Mouse (Mus musculus): ENCODE results near the gene Tank. TPM values are rescaled to one million over a fixed set of nuclear protein-coding genes. Genes with fewer than 3 reads are reported as not detected.

The Tank gene
- polyA plus RNA-seq (2015; fragmentation: Nextera tagmentation; extraction: Ambion mirVana): 27.6 and 31.2 TPM in 2 replicates

DNA sequence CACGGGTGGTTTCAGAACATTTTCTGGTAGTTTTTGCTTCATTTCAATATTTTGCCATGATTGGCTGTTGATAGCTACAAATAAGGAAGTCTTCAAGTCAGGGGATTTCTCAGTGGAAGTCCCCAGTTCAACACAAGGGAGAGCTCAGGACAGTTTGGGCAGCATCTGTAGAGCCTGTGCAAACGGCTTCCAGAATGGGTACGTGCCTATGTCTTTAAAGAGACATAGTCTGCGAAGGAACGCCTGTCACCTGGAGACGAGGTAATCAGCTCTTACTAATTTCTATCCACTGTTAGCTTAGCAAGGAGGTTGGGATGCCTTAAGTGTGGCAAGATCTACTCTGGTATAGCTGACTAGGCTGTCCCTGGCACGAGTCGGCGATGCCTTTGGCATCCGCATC, at the start of gene Tank:
Tank (plus strand) TSS at position 153 of the 400 bp plus-strand sequence.
- ATAC-seq: no peak
- Histone ChIP-seq H3K9me3 (replicated peaks) (no peaks in the 10 kb centered on the region), H3K4me2 (no peak within 1 kb of the TSS), H3K36me3 (ENCODE audit: poor library complexity, severe bottlenecking) (no peaks in the 10 kb centered on the region), H3K27ac (no peak within 1 kb of the TSS), H3K4me1 (no peaks in the 10 kb centered on the region), H3K9ac (no peak within 1 kb of the TSS), H3K4me3 (no peak within 1 kb of the TSS), H3K27me3 (no peaks in the 10 kb centered on the region)
- WGBS: 89% methylated on average over 10 of the region's 10 CpGs

DNA sequence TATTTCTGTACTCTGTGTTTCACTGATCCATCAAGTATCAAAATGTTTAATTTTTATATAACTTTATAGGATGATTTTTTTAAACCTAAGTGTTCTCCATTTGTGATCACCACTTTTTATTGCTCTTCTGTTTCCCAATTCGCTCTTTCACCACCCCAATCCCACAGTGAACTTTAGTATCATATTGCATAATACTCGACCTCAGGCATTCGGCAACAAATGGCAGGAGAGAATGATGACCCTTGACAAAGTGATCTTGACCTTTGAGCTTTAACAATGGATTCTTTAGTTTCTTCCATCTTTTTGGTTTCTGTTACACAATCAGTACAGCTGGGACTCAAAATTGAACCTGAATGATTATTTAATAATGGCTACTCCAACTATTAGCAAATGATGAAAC, 46.1 kb upstream of the Tank start:
- Histone ChIP-seq H3K36me3 (ENCODE audit: poor library complexity, severe bottlenecking) (no peaks in the 10 kb centered on the region), H3K27ac (no peak overlapping the region), H3K9ac (no peak overlapping the region), H3K27me3 (no peaks in the 10 kb centered on the region), H3K4me3 (no peak overlapping the region), H3K4me1 (no peaks in the 10 kb centered on the region), H3K9me3 (replicated peaks) (no peaks in the 10 kb centered on the region), H3K4me2 (no peak overlapping the region)
- WGBS: 81% methylated on average over 3 of the region's 3 CpGs
- no peak for ATAC-seq

DNA sequence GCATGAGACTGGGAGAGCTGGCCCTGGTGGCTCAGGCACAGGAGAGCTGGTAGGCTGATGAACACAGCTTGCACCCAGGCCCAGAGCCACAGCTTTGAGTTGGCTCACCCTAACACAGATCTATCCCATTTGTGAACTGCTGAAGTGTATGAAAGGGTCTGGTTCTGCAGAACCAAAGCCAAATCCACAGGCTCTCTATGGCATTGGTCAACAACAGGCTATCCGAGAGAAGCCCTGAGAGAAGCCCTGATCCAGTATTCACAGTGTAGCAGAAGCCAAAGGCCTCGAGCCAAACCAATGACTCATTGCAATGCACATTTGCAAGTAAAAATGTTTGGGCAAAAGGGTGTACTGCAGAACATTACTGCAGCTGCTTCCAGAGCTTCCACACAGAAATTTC, 45.3 kb upstream of the Tank start:
- WGBS: 75% methylated on average over 2 of the region's 2 CpGs
- peak; percentile 77; the same call in 1 of the 2 replicates for ATAC-seq
- no peak overlapping the region for H3K27ac ChIP-seq

DNA sequence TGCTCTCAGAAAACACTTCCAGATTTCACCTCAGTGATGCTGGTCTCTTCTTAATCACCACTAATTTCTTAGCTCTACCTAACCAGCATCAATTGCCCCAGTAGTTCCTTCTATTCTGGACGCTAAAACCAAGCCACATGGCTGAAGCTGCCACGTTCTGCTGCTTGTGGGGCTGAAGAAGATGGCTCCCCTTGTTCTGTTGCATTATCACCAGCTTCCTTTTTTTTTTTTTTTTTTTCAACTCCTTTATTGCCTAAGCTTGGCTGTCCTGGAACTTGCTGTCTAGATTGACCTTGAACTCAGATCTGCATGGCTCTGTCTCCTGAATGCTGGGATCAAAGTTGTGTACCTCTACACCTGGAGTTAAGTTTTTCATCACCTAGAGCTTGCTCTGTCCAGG, 41.5 kb upstream of the Tank start:
- H3K4me3 ChIP-seq: no peak overlapping the region
- H3K4me2 ChIP-seq: no peak overlapping the region
- H3K9ac ChIP-seq: no peak overlapping the region
- no peaks in the 10 kb centered on the region; the same call in 1 of the 2 replicates for H3K9me3 ChIP-seq (replicated peaks)
- no peaks in the 10 kb centered on the region for H3K4me1 ChIP-seq
- no peak for ATAC-seq
- no peaks in the 10 kb centered on the region for H3K27me3 ChIP-seq
- no peak overlapping the region for H3K27ac ChIP-seq
- no peaks in the 10 kb centered on the region for H3K36me3 ChIP-seq (ENCODE audit: poor library complexity, severe bottlenecking)
- 80% methylated on average over 2 of the region's 2 CpGs for WGBS

More for the DNA sequence above, 45.3 kb upstream of the Tank start:
- H3K4me2 ChIP-seq: no peak overlapping the region
- H3K9me3 ChIP-seq (replicated peaks): no peaks in the 10 kb centered on the region
- H3K36me3 ChIP-seq (ENCODE audit: poor library complexity, severe bottlenecking): no peaks in the 10 kb centered on the region
- no peaks in the 10 kb centered on the region for H3K4me1 ChIP-seq
- H3K27me3 ChIP-seq: no peaks in the 10 kb centered on the region
- H3K4me3 ChIP-seq: no peak overlapping the region
- no peak overlapping the region for H3K9ac ChIP-seq

- Histone ChIP-seq H3K27ac (no peak overlapping the region; the same call in 1 of the 2 replicates), H3K4me3 (no peak overlapping the region), H3K9ac (no peak overlapping the region), H3K27me3 (no peaks in the 10 kb centered on the region), H3K4me2 (no peak overlapping the region), H3K9me3 (replicated peaks) (no peaks in the 10 kb centered on the region; the same call in 1 of the 2 replicates), H3K36me3 (ENCODE audit: poor library complexity, severe bottlenecking) (no peaks in the 10 kb centered on the region), H3K4me1 (no peaks in the 10 kb centered on the region)
- ATAC-seq: peak; percentile 83
- WGBS: 10% methylated on average over 2 of the region's 2 CpGs
Observed at GRCm38 (mm10) chr2:61539378-61539777, 39.0 kb upstream of the Tank start.

DNA sequence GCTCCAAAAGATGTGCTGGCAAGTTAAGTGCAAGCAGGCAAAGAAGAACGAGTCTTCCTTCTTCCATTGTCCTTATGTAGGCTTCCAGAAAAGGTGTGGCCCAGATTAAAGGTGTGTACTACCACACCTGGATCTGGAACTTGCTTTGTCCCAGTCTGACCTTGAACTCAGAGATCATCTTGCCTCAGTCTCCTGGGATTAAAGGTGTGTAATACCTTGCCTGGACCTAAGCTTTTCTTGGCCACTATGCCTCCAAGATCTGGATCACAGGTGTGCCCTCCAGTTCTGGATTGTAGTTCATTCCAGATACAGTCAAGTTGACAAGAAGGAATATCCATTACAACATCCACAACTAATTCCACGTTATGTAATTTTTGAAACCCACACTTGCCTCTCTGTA, 36.0 kb upstream of the Tank start:
- no peaks in the 10 kb centered on the region for H3K4me1 ChIP-seq
- whole genome bisulfite sequencing: 87% methylated on average over 2 of the region's 2 CpGs
- no peak overlapping the region for H3K4me3 ChIP-seq
- no peak overlapping the region for H3K27ac ChIP-seq
- H3K4me2 ChIP-seq: no peak overlapping the region
- H3K9ac ChIP-seq: no peak overlapping the region
- ATAC-seq: no peak
- H3K27me3 ChIP-seq: no peaks in the 10 kb centered on the region
- H3K9me3 ChIP-seq (replicated peaks): no peaks in the 10 kb centered on the region; the same call in 1 of the 2 replicates
- no peaks in the 10 kb centered on the region for H3K36me3 ChIP-seq (ENCODE audit: poor library complexity, severe bottlenecking)

DNA sequence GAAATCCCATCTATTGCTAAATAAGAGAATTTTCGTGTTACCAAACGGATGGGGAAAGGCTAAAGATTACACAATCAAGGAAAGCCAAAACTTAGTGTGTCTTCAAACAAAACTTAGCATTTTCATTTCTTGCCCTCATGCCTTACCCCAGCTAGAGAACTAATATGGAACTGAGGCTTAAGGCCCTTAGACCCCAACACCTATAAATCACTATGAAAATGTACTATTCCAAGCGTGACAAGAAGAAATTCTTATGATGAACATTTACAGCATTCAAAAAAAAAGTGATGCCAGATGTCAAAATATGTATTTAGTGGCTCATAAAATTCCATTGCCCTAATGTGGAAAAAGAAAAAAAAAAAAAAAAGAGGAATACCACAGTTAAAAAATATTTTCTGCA, 32.7 kb upstream of the Tank start:
- Histone ChIP-seq H3K9me3 (replicated peaks) (no peaks in the 10 kb centered on the region), H3K4me1 (no peaks in the 10 kb centered on the region), H3K36me3 (ENCODE audit: poor library complexity, severe bottlenecking) (no peaks in the 10 kb centered on the region), H3K4me2 (no peak overlapping the region), H3K9ac (no peak overlapping the region), H3K27me3 (no peaks in the 10 kb centered on the region), H3K27ac (no peak overlapping the region), H3K4me3 (no peak overlapping the region)
- 90% methylated on average over 3 of the region's 3 CpGs for WGBS
- no peak for ATAC-seq

DNA sequence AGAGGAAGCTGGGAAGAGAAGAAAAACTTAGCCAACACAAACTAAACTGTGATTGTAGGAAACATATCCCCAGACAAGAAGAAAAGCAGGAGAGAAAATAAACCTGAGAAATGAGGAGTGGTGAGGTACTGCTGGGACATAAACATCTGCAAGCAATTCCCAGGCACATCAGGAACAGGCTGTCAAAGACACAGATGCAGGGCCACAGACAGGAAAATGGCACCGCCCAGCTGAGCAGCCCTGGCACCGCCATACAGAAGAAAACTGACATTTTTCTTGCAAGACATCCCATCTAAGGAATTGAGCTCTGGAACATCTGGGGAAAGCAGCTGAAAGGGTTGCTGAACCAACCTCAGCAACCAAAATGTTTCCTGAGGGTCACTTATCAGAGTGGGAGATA, 30.4 kb upstream of the Tank start:
- 86% methylated on average over 2 of the region's 2 CpGs for WGBS
- H3K36me3 ChIP-seq (ENCODE audit: poor library complexity, severe bottlenecking): no peaks in the 10 kb centered on the region
- no peak overlapping the region for H3K4me3 ChIP-seq

DNA sequence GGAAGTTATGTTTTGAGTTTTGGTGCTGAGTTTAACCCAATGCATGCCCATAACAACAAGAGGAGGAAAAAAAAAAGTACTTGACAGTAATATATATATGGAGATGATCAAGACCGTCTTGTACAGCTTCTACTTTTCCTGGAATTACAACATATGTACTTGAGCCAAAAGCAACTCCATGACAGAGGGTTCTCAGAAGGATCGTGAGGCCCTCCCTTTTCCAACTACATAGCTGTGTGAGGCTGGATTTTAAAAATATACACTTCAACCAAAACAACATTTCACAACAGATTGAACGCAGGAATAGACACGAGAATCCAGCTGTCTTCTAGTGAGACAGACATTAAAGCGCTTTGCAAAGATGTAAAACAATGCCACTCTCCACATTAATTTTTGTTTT, 26.7 kb upstream of the Tank start:
- Histone ChIP-seq H3K4me2 (no peak overlapping the region), H3K9ac (no peak overlapping the region), H3K36me3 (ENCODE audit: poor library complexity, severe bottlenecking) (no peaks in the 10 kb centered on the region), H3K4me3 (no peak overlapping the region), H3K4me1 (peaks cover 13% of the 10 kb centered on the region; the same call in 1 of the 2 replicates), H3K9me3 (replicated peaks) (no peaks in the 10 kb centered on the region), H3K27ac (no peak overlapping the region), H3K27me3 (no peaks in the 10 kb centered on the region)
- ATAC-seq: no peak
- WGBS: 81% methylated on average over 5 of the region's 5 CpGs

More for the DNA sequence above, 30.4 kb upstream of the Tank start:
- no peak overlapping the region for H3K27ac ChIP-seq
- no peaks in the 10 kb centered on the region for H3K27me3 ChIP-seq
- H3K9me3 ChIP-seq (replicated peaks): no peaks in the 10 kb centered on the region
- no peaks in the 10 kb centered on the region for H3K4me1 ChIP-seq
- no peak overlapping the region for H3K4me2 ChIP-seq
- no peak overlapping the region for H3K9ac ChIP-seq
- ATAC-seq: no peak

- H3K4me2 ChIP-seq: no peak overlapping the region
- H3K27ac ChIP-seq: no peak overlapping the region
- H3K4me1 ChIP-seq: peaks cover 18% of the 10 kb centered on the region; the same call in 1 of the 2 replicates
- H3K27me3 ChIP-seq: no peaks in the 10 kb centered on the region
- no peaks in the 10 kb centered on the region for H3K36me3 ChIP-seq (ENCODE audit: poor library complexity, severe bottlenecking)
- no peaks in the 10 kb centered on the region for H3K9me3 ChIP-seq (replicated peaks)
- 60% methylated on average over 7 of the region's 7 CpGs for WGBS
- ATAC-seq: 0 out of 2 replicates have a peak, but pooled peaks have one; percentile 19
- no peak overlapping the region for H3K9ac ChIP-seq
- H3K4me3 ChIP-seq: no peak overlapping the region
Observed at GRCm38 (mm10) chr2:61555367-61555766, 23.0 kb upstream of the Tank start.

DNA sequence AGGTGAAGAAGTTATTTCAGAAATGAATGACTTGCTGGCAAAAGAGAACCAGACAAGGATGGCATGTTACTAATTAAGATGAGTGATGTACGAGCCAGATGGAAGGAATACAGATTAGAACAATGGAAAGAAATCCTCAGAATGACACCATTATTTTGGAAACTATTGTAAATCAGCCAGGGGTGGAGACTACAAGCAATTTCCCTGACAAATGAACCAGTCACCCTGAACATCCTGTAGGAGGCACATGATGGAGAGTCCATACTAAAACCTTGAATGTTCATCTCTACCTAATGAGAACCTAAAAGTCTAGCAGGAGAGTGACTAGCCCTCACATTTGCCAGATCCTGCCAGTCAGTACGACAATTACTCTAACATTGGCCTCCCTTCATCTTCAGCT, 22.6 kb upstream of the Tank start:
- 37% methylated on average over 2 of the region's 2 CpGs for WGBS
- no peaks in the 10 kb centered on the region for H3K27me3 ChIP-seq

GRCm38 (mm10) chr2:61556639-61557038, 21.7 kb upstream of the Tank start:
- Histone ChIP-seq H3K4me3 (no peak overlapping the region), H3K36me3 (ENCODE audit: poor library complexity, severe bottlenecking) (no peaks in the 10 kb centered on the region), H3K27me3 (no peaks in the 10 kb centered on the region), H3K9me3 (replicated peaks) (no peaks in the 10 kb centered on the region), H3K4me2 (no peak overlapping the region), H3K27ac (no peak overlapping the region), H3K4me1 (peaks cover 26% of the 10 kb centered on the region; the same call in 1 of the 2 replicates), H3K9ac (no peak overlapping the region)
- WGBS: 76% methylated on average over 3 of the region's 3 CpGs
- no peak for ATAC-seq

More for the DNA sequence above, 22.6 kb upstream of the Tank start:
- Histone ChIP-seq H3K4me1 (peaks cover 22% of the 10 kb centered on the region; the same call in 1 of the 2 replicates), H3K9me3 (replicated peaks) (no peaks in the 10 kb centered on the region), H3K9ac (no peak overlapping the region), H3K4me2 (no peak overlapping the region), H3K36me3 (ENCODE audit: poor library complexity, severe bottlenecking) (no peaks in the 10 kb centered on the region), H3K27ac (no peak overlapping the region), H3K4me3 (no peak overlapping the region)
- no peak for ATAC-seq

DNA sequence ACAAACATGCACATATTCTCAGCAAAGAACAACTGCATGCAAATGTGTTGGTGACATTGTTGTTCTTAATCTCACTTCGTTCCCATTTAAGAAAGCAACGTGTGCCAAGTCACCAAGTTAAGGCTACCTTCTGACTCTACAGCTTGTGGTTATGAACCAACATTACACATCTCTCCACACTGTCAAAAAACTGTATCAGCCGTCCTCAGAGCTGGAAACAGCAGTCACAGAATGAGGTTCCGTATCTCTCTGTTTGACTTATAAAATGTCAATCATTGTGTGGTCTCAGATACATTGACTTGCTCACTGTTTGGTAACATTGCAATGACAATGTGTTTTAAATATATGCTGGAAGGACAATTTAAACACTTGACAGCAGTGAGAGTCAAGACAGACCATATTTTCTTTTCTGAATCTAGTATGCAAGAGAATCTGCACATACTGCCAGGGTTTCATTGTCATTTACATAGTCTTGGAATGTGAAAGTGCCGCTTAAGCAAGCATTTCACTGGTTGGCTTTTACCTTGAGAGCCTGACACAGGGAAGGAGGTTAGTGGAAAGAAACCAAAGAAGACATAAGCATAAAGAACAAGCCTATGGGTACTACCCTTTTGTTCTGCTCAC, 20.4 kb upstream of the Tank start:
- H3K9ac ChIP-seq: no peak overlapping the region
- H3K36me3 ChIP-seq (ENCODE audit: poor library complexity, severe bottlenecking): no peaks in the 10 kb centered on the region
- 87% methylated on average over 5 of the region's 5 CpGs for WGBS
- H3K4me1 ChIP-seq: peaks cover 26% of the 10 kb centered on the region; the same call in 1 of the 2 replicates
- peak; percentile 24; the same call in 1 of the 2 replicates for ATAC-seq
- H3K27ac ChIP-seq: no peak overlapping the region
- H3K27me3 ChIP-seq: no peaks in the 10 kb centered on the region
- H3K4me3 ChIP-seq: no peak overlapping the region
- no peaks in the 10 kb centered on the region for H3K9me3 ChIP-seq (replicated peaks)
- no peak overlapping the region for H3K4me2 ChIP-seq

Data from forebrain, embryonic 13.5 days (tissue).